Mouse (Mus musculus): Measurements from ENCODE around the gene Dcp1a. TPM values are rescaled to one million over a fixed set of nuclear protein-coding genes. Genes with fewer than 3 reads are reported as not detected.

The Dcp1a gene
- total RNA-seq (2022) = 10 to 100 TPM; 20.2 to 25.2 (median 24.3) TPM

DNA sequence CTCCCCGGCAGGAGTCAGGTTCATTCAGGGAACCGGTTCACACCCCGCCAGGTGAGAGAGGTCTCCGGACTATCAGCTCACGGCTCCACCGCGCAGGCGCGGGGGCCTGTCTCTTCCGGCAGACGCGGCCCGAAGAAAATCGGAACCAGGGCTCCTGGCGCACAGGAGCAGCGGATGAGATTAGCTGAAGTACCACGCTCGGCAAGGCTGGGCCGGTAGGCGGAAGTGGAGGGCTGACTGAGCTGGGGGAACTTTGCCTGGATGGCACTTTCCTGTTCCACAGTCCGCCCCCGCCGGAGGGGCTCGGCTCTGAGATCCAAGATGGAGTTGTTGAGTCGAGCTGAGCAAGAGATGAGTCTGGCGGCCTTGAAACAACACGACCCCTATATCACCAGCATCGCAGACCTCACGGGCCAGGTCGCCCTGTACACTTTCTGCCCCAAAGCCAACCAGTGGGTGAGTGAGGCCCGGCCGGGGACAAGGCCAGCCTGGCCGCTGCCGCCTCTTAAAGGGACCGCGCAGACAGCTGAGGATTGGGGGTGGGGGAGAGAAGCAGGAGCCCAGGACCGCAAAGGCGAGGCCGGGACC is at the start of gene Dcp1a:
TSS of gene Dcp1a (plus strand) at position 175 of the 588 bp plus-strand sequence.
- peak; percentile 93 for DNase-seq (ENCODE audit: low spot score in 2 of 2)

DNA sequence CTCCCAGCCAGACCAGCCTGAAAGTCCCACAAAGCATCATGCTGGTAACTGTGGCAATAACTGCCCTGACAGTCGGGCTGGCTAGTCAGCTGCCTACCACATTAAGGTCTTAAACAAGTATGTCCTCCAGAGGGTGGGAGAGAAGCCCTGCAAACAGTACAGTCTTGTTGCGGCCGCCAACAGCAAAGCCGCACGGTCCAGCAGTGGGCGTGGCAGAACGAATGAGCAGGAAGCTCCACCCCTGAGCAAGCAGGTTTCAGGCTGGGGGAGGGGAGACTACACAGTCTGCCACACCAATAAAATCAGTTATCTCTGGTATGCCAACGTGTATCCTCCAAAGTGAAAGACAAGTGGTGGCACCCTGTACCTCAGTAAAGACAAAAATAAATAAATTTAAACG is 49.7 kb upstream of the Dcp1a start:
- DNase-seq (ENCODE audit: low spot score in 2 of 2) = no peak

DNA sequence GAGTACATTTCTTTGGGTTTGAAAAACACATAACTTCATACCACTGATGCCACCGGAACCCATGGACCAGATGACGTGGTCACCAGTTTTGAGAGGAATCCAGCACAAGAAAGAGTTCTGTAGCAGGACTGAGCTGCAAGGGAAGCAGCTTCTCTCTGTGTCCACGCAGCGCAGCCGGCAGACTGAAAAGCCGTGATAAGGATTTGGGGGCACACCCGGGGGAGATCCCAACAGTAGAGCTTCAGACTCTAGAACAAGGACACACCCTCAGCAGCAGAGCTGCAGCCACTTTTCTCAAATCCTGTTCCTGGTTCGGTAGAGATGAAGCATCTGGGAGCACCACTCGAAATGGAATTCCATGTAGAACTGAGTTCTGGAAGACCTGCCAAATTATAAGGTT is 49.3 kb upstream of the Dcp1a start:
- DNase-seq (ENCODE audit: low spot score in 2 of 2) = no peak

DNA sequence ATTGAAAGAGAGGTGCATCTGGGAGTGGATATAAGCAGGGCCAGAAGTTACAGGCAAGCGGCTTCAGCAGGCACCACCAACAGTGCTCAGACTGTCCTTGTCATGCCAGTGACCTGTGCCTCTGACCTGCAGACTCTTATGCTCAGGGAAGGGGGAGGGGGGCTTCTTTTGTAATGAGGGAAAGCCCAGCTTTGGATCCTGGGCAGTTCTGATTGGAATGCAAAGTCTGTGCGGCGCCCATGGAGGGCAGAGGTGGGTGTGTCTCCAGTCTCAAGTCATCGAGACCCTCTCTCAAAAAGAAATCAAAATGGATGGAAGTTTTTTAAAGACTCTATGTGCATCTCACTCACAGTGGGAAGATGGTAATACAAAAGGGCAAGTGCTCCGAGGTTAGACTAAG is 48.9 kb upstream of the Dcp1a start:
- DNase-seq (ENCODE audit: low spot score in 2 of 2) = no peak

DNA sequence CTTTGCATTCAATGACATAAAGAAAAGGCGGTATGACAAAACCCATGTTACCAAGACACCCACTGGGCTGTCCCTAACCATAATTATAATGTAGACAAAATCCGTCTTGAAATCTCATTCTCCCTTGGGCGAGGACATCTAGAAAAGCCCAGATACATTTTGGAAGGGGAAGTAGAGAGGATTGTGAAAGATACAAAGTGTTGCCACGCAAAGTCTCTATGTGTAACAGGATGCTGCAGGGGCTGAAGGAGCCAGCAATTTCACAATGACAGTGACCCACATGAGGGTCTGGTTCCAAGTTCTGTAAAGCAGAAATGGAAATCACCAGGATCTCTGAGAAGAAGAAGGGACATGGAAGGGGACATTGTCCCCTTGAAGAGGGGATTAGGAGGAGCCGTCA is 44.0 kb upstream of the Dcp1a start:
- no peak for DNase-seq (ENCODE audit: low spot score in 2 of 2)

DNA sequence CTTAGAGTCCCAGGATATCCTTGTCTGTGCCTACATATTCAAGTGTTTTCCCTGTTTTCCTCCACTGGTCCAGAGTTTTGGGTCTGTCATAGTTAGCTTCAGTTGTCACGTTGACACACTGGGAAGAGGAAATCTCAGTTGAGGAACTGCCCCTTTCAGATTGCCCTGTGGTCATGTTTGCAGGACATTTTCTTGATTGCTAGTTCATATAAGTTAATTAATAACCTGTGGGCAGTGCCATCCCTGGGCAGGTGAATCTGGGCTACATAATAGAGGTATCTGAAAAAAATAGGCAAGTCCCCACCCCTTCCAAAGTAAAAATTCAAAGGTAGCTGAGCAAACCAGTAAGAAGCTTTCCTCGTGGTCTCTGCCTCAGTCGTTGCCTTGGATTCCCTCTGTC is 39.4 kb upstream of the Dcp1a start:
- no peak for DNase-seq (ENCODE audit: low spot score in 2 of 2)

DNA sequence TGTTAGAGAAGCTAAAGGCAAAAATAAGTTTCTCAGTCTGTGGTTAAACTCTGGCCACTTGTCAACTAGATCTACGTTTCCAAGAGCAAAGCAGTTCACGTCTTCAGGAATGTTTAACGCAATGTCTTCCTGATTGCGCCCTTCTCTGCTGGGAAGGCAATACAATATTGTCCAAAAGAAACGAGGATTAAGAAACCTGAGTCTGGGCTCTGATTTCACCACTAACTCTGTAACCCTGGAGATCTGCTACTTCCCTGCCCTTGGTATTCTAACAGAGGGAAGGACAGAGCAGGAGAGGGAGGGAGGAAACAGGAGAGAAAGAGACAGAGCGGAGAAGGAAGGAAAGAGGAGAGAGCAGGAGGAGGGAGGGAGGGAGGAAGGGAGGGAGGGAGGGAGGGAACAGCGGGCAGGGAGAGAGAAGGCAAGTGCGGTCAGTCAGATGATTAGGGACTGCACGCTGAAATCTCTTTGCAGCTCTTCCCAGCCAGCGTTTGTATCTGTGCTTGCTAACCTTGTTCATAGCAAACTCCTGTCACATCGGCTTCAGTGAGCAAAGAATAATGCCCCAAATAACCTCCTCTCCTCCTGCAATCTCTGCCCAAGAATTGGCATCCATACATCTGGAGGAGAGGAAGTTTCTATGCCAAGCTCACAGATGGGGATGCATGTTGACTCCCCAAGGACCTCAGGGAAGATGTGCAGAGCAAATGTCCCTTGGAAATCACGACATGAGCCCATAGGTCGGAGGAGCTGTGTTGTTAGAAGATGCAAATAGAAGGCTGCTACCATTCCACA is 23.3 kb upstream of the Dcp1a start:
- DNase-seq (ENCODE audit: low spot score in 2 of 2) = no peak

DNA sequence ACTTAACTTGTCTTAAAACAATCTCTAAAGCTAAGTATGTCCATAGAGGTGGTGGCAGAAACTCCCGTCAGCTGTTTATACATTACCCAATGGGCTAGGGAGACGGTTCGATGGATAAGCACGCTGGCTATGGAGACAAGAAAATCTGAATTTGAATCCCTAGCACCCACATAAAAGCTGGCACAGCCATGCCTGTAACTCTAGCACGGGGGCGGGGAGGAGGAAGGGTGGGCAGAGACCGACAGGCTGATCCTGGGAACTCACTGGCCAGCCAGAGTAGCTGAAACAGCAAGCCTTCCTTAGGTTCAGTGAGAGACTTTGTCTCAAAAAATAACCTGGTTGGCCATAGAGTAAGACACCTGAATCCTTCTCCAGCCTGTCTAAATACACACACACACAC is 21.9 kb upstream of the Dcp1a start:
- peak in 1 of 2 experiments; percentile 52 for DNase-seq (ENCODE audit: low spot score in 2 of 2)

DNA sequence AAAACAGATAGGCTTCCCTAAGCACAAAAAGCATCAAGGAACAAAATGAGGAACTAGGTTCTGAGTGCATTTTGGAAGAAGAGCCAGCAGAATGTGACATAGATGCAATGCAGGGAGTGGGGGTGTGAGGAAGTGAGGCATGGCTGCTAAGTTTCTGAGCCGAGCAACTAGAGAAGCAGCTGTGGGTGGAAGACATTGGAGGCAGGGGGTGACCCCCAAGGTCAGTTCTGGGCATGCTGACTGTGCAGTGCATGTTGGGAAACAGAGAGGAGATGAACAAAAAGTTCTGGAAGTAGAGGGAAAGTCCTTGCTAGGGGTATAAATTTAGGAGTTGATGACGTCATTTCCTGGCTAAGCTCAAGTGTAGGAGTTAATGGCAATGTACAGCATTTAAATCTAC is 21.4 kb upstream of the Dcp1a start:
- DNase-seq (ENCODE audit: low spot score in 2 of 2) = peak in 1 of 2 experiments; percentile 38

DNA sequence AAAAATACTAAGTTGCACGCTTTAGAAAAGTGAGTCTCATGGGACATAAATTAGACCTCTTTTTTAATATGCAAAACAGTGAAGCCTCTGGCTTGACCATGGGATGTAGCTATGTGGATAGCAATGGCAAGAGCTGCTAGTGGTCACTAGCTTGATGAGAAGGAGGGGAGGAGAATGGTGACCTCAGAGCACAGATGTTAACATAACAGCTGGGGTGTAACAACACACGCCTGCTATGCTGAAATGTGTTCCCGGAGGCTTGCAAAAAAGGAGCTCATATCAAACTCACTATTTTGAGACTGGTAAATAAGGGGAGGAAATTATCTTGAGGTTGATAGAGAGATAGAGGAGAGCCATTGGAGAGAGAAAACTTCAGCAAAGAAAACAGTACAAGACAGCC is 20.5 kb upstream of the Dcp1a start:
- no peak for DNase-seq (ENCODE audit: low spot score in 2 of 2)

DNA sequence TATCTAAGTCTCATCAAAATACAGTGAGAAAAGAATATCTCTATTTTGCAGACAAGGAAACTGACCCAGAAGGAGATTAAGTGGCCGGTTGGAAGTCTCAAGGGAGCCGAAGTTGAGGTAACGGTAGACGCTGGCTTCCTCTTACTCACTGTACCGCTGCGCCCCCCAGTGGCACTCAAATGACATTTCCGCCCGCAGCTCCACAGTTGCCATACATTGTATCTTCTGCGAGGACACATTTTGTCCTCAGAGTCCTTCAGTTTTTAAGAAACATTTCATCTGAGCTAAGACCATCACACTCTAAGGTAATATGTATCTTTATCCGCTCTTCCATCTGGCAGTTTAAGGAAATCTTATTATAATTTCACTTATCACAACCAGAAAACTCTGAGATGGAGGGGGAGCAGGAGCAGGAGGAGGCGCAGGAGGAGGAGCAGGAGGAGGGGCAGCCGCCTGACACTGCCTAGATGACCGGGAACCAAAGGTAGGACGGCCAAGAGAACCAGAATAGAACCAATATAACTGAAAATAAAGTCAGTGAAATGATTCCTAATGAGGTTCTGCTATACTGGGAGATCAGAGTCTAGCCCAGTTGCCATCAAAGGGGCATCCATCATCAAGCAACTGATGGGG is 19.3 kb upstream of the Dcp1a start:
- peak; percentile 43 to 54 for DNase-seq (ENCODE audit: low spot score in 2 of 2)

DNA sequence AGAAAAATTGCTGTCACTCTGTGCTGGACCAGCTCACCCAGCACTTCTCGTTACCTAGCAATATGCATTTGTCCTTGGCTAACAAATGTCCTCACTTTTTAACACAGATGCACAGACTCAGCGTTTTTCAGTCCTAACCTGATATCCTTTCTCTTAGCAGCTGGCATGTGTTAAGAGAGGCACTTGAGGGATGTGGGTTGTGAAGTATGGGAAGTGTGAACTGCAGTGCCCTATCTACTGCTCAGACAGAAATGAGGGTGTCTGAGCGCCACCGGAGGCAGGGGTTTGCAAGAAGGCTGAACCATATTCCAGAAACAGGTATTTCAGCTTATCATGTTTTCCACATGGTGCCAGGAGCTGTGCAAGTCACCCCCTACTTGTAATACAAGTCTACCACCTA is 16.0 kb upstream of the Dcp1a start:
- no peak for DNase-seq (ENCODE audit: low spot score in 2 of 2)

DNA sequence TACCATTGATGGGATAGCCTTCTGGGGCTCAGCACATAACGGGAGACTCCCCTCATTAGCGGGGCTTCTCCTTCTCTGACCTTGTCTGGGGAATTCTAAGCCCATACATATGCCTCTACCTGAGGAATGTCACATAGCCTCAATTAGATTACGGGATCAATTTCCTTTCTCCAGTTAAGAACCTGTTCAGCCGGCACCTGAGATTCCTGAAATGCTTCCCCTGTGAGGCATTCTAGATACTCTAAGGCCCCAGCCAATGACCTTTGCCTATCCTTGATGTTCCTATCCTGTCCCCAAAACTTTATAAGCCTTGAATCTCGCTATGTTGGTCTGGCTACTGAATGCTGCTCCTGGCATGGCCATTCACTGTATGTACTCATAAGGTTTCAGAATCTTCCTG is 5.7 kb upstream of the Dcp1a start:
- DNase-seq (ENCODE audit: low spot score in 2 of 2) = no peak

DNA sequence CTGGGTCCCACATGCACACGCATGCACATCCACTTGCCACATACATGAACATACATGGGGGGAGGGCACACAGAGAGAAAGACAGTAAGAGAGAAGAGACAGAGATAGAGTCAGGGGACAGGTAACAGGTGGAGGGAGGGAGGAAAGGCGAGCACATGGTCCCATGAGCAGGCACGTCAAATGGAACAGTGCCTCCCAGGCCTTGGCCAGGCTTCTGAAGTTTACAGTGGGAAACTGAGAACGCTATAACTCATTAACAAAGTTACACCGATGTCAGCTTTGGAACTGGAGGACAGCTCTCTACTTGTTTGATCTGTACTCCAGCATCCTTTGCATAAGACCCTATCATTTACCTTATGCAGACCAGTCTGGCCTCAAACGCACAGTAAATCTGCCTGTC is 4.9 kb upstream of the Dcp1a start:
- DNase-seq (ENCODE audit: low spot score in 2 of 2) = no peak

DNA sequence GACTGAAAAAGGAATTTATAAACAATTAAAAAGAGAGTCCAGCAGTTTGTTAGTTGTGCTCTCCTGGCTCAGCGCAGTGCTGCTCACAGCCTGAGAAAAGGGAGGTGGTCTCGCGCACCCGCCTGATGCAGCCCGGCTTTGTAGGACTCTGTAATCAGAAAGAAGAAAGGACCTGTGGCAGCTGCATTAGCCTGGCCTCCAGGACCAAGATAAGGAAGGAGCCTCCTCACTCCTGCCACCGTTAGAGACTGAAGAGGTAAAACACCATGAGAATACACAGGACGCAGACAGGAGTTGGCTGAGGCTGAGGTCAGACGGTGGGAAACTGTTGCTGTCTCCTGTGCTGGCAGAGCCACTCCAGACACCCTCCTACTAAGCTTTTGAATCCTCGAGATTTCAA is 12.0 kb downstream of the Dcp1a start, which contains the start of gene Cacna1d:
TSS of gene Cacna1d (minus strand) at position 114 of the 400 bp plus-strand sequence.
- no peak for DNase-seq (ENCODE audit: low spot score in 2 of 2)

DNA sequence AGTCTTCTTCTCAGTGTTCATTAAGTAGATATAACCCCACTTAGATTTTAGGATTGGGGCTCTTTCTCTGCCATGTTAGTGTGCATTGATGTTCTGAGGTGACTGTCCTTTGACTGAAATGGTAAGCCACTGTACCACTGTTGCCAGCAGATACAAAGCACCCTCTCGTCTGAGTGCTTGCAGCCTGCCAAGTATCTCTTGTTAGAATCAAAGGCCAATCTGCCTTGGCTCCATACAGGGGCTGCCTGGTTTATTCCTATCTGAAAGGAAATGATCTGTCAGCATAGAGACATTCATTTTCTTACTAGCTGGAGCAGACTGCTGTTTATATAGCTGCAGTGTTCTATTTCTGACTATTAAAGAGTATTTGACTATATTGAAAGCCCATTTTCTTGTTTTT is 13.9 kb downstream of the Dcp1a start:
- DNase-seq (ENCODE audit: low spot score in 2 of 2) = no peak

DNA sequence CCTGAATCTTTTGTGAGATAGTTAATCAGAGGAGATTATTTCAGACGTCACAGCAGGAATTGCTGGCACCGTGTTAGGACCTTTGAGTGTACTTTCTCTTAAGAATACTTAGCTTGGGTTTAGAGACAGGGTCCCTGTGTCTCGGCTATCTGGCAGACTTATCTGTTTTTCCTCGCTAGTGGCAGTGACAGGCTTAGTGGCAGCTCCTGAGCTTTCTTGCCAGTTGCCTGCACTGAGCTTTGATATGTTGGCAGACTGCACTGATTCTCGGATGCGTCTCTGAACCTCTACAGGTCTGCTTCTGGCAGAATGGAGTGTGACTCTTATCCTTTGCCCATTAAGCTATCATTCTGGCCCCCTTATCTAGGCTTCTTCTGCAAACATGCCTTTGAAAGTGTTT is 15.7 kb downstream of the Dcp1a start:
- DNase-seq (ENCODE audit: low spot score in 2 of 2) = no peak

DNA sequence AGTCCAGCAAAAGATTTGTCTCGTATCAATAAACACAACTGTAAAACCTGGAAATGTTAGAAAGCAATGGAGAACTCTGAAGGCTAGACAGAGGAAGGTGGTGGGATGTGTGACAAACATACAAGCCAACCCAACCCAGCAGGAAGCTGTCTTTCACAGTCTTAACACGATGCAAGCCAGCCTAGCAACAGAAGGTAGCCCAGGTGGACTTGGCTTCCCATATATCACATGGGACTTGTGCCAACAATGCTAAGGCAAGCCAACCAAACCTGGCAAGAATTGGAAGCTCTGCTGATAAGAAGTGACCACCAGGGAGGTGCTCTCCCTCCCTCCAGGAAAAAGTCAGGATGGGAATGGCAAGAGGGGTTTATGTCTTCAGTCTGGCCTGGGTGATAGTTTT is 18.9 kb downstream of the Dcp1a start:
- DNase-seq (ENCODE audit: low spot score in 2 of 2) = no peak

DNA sequence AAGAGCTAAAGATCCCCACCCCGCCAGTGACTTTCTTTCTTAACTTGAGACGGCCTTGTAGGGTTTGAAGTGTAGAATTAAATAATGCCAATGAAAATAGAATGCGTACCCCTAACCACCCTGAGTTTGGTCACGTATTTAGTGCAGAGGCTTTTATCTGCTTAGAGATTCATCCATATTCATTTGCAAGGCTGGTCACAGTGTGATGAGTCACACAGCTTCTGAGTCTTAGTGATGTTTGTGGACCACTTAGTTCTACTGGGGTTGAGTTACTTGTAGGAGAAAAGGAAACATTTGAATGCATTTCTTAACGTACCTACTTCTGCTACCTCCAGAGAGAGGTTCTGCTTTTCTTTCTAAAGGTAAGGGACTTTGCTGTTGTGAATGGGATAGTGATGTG is 25.7 kb downstream of the Dcp1a start:
- no peak for DNase-seq (ENCODE audit: low spot score in 2 of 2)

DNA sequence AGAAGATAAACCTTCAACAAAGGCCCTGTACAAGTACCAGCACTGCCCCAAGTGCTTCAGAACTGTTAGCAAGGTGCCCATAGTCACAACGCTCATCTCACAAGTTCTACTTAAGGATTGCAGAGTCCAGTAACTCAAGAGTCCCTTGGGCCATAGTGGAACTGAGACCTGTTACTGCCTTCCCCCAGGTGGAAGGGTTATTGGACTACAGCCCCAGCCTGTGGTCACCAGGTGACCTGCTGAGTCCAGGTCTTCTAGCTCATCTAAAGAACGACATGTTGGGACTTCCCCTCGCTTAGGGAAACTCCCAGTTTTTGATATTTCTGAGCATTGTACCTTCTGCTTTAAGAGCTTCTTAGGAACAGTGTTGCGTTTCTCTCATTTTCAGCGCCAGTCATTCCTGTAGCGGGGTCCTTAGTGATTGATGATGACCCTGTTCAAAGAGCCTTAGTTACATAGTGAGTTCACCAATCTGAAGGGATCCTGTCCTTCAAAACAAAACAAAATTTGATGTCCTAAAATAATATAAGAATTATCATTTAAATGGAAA is 31.0 kb downstream of the Dcp1a start:
- no peak for DNase-seq (ENCODE audit: low spot score in 2 of 2)

DNA sequence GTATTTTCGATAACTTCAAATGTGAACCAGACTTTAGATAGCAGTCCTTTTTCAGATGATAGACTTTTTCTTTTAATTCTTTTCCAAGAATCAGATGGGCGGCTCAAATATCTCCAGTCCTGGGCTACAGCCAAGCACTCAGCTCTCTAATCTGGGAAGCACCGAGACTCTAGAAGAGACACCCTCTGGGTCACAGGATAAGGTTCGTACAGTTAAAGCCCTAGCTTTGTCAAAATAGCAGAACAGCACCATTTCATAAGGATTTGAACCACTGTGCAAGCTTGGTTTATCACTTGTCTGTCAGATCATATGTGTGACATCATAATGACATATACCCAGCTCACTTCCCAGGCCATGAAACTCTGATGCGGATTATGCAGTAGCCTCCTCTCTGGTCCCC is 33.6 kb downstream of the Dcp1a start:
- no peak for DNase-seq (ENCODE audit: low spot score in 2 of 2)

DNA sequence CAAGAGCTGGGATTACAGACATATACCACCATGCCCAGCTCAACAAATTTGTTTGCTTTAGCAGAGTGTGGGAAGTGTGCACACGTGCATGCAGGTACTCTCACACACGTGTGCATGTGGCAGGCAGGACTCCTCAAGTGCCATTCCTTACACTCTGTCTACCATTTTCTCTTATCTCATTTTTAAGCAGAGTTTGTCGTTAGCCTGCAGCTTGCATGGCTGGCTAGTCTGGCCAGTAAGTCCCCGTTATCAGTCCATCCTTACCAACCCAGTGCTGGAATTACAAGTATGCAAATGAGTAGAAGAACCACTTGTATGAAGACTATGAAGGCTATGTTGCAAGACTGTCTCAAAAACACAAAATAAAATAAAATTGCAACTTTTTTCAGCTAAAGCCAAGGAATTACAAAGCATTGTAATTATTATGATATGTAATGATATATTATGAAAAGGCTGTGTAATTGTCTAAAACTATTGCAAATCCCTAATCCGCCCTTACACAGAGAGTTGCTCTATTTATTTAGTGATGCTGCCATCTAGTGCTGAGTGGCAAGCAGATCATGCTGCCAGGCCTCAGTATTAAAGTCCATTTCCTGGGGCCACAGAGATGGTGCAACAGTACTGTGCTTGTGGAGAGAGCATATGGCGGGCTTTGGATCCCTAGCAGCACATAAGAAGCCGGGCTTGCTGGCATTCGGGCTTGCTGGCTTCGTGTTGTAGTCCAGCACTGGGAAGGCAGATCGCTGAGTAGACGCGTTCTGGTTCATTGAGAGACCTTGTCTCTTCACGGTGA is 36.8 kb downstream of the Dcp1a start:
- DNase-seq (ENCODE audit: low spot score in 2 of 2) = no peak

All from left cerebral cortex, adult 8-10 months (tissue).